Mouse (Mus musculus) layer of hippocampus, adult 9-10 months (tissue): ENCODE results near the gene Gimap1.

Experiments used
- DNase-seq: peaks from one replicate; pipeline ENCODE4 v3.0.0; 2022; ENCODE audit warnings: low spot score

The Gimap1 gene

GRCm38 (mm10) chr6:48740501-48741169 lies 1.8 kb downstream of the Gimap1 start:
- no peak for DNase-seq

- DNase-seq: no peak
Observed at GRCm38 (mm10) chr6:48741273-48741672, 2.4 kb downstream of the Gimap1 start.

GRCm38 (mm10) chr6:48741711-48742206 lies 2.9 kb downstream of the Gimap1 start:
- no peak for DNase-seq

- no peak for DNase-seq
Observed at GRCm38 (mm10) chr6:48742422-48743351, 3.8 kb downstream of the Gimap1 start.

DNA sequence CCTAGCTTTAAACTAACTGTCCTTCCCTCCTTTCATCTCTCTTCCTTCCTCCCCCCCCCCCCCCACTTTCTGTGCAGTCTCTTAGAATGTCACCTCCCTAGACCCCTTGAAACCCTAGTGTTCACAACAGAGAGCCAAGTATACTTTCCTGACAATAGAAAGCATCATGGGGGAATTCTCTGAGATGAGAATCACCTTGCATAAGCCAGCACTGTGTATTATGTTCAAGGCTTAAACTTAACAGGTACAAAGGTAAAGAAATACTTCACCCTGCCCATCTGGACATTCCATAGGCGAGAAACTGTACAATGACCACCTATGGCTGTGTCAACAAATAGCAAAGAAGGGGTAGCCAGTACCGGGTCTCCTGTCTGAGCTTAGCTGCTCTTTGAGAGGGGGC lies 6.6 kb downstream of the Gimap1 start:
- no peak for DNase-seq

DNA sequence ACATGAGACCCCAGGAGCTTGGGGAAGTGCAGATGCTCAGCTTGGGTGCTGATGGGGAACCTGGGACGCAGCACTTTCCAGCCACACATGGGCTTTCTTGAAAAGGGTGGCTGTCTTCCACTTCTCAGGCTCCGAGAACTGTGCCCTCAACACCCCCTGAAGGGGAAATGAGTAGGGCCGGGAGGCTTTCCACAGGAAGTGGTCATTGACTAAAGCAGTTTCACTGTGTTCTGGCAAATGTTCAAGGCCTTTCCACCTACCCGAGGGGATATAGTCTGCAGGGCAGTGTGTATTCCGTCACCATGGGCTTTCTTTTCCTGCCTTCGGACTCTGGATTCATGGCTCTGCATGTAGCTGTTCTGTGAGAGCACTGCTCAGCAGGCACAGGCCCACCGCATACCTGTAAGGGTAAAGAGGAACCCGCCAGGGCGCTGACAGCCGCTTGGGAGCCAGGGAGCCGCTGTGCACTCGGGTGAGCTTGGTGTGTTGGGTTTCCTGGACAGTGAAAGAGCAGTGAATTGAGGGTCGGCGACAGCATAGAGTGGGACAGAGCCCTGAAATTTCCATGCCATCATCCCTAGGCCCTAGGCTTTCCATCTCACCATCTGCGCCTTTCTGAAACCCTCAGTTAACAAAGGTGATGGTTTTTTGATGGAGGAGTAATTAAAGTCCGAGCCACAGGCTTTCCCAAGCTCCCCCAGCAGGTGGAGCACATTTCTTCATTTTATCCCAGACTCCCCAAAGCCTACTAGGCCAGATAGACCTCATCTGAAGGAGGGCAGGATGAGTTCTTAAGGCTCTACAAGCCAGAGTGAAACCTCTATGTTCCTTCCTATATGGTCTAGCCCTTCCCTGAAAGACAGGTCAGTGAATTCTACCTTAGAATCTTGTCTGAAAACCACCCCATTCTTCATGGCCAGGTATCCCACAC lies 7.4 kb downstream of the Gimap1 start, which contains the start of gene Gimap5:
Gene Gimap5 (plus strand): TSS at position 239 of the 931 bp plus-strand sequence.
- no peak for DNase-seq

- DNase-seq: no peak
Observed at GRCm38 (mm10) chr6:48747091-48747966, 8.5 kb downstream of the Gimap1 start.

DNA sequence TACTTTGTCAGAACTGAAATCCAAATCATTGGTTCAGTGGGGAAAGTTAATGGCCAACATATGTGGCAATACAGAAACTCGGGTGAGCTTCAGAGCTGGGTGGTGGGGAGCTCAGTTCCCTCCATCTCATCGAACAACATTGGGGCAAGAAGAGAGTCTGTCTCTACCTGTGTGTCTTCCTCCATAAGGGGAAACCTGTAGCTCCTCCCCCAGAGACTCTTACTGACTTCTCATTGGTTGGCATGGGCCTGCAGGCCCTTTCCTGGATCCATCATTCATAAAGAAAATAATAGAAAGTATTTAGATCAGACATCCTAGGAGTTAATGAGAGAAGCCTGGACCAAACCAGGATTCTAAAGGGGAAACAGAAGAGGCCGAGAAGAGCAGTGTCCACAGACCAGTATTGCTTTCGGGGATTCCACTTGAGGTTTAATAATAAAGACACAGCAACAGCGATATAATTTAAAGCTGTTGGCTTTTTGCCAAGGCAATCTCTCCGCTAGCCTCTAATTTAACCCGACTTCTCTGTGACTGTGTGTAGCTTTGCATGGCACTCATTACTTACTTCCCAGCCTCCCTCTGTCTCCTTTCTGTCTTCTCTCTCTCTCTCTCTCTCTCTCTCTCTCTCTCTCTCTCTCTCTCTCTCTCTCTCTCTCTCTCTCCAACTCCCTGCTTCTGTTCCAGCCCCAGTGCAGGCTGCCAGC lies 24.9 kb downstream of the Gimap1 start:
- no peak for DNase-seq

DNA sequence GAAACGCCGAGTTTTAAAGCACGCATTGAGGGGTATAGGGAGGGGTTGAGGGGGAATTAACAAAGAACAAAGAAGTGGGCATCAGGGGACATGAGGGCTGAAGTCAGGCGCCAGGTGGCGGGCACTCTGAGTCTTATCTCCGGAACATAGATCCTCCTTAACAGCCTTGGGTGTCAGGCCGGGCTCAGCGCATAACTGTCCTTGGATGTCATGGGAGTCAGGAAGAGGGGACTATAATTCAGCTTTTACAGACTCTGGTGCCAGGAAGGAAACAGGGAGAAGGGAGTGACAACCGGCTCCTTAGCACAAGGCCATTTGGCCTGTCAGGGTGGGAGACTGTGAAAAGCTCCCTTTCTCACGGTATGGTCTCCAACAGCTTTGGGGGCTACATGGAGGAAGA lies 25.6 kb downstream of the Gimap1 start:
- no peak for DNase-seq

DNA sequence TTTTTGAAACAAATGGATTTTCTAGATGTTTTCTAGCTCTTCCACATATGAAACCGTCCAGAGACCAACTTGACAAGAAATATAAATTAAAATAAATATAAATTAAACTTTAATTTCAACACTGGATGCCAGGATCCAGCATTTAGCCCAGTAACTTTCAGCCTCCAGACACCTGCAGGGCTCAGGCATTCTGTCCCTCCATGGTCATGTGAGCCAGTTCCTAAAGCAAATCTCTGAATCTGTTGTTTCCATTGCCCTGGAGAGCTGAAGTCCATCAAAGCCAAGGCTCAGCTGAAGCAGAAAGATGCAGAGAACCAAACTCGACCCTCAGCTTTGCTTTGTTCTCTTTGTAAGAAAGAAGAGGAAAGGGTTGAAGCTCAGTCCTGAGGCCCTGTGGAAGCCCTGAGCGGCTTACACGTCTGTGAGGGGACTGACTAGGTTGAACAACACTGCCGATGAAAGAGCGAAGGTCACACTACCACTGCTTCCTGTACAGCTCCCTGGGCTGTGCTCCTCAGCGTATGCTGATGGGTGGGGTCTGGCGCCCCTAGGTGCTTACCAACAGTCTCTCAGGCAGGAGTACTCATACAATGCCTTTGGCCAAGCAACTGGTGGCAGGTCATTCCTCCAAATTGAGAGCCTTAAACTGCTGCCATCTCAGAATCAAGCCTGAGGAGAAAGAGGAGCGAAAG lies 29.5 kb downstream of the Gimap1 start:
- no peak for DNase-seq

- no peak for DNase-seq
Observed at GRCm38 (mm10) chr6:48768933-48769332, 30.1 kb downstream of the Gimap1 start.

DNA sequence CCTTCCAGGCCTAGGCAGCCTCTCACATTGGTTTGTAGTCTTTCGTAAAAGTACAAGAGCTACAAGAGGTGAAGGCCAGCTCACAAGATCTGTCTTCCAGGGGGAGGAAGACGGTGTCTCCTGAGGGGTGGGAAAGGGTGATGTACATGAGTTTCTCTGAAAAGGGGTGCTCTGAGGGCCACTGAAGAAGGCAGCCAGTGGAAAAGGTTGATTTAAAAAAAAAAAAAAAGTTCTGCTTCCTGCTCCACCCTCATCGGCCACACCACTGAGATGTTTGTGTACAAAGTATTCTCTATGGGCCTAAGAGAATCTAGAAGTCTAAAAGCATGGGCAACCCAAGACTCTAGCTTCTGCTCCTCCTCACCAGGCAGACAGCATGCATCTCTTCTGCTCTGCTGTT lies 31.8 kb downstream of the Gimap1 start, which contains the start of gene Gimap3:
Gene Gimap3 (minus strand): TSS at position 156 of the 400 bp plus-strand sequence.
- no peak for DNase-seq

DNA sequence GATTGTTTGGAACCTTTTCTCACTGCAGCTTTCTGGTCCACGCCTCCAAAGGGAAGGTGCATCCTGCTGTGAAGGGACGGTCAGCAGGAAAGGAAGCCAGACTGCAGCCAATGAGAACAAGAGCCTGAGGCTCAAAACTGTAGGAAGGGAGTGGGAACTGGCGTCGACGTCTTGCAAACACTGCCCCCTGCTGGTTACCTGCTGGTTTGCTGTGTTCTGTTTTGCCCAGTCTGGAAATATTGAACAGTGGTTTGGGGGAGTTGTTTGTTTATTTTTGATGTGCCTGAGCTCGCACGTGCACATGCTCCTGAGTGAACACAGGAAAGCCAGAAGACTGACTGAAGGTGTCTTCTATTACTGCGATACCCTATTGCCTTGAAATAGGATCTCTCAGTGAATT lies 33.2 kb downstream of the Gimap1 start:
- peak; percentile 68 for DNase-seq

GRCm38 (mm10) chr6:48784406-48784805 lies 45.6 kb downstream of the Gimap1 start:
- DNase-seq: no peak

GRCm38 (mm10) chr6:48785189-48785588 lies 46.3 kb downstream of the Gimap1 start:
- DNase-seq: no peak

GRCm38 (mm10) chr6:48785601-48786000 lies 46.7 kb downstream of the Gimap1 start:
- DNase-seq: no peak

DNA sequence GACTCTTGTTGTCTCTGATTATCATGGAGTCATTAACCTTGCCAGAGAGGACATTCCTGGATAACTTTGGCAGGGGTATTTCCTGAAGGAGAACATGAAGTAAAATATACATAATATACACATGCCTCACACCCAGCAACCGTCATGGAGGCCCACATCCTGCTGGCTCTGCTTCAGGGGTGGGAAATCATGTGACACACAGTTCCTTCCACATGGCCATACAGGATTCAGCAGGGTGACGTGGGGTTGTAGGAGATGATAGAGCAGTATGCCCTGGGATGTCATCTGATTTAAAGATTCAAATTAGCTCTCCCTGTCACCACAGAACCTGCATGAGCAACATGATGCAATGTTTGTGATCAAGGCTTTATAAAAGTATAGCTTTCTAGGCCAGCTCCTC lies 49.0 kb downstream of the Gimap1 start:
- DNase-seq: no peak
